Mouse (Mus musculus): ENCODE data around the gene Ttc39b. TPM values are rescaled to one million over a fixed set of nuclear protein-coding genes. Genes with fewer than 3 reads are reported as not detected.
"Not testable (repeated sequence)": the region's sequence is repeated elsewhere in the genome, so short reads cannot be mapped to it uniquely, and the experiment has no call there.

Ttc39b gene
- total RNA-seq, 2 experiments from 2014 or later, result 14.4 to 22.7 TPM

- DNase-seq; intact Hi-C loops (cut with DNase I): not testable (repeated sequence)
These were observed 88.8 kb downstream of the Ttc39b start for GRCm38 (mm10) chr4:83235304-83235703.

DNA sequence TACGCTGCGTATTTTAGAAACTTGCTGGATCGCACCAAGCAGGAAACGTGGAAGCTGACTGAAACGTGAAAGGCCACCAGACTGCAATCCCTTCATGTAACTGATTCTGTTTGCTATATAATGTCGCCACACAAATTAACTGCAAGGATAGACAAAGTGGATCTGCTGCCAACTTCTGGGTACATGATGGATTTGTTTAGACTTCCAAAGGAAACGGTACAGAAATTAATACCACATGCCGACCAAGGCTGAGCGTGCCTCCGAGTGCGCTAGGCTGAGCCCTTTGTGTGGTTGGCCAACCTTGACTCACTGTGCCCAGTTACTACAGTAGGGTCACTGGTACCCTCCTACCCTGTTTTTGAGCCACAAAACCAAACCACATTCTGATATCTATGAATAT lies 89.3 kb downstream of the Ttc39b start:
- intact Hi-C loops (cut with DNase I), result no loop called here
- DNase-seq, result no peak

DNA sequence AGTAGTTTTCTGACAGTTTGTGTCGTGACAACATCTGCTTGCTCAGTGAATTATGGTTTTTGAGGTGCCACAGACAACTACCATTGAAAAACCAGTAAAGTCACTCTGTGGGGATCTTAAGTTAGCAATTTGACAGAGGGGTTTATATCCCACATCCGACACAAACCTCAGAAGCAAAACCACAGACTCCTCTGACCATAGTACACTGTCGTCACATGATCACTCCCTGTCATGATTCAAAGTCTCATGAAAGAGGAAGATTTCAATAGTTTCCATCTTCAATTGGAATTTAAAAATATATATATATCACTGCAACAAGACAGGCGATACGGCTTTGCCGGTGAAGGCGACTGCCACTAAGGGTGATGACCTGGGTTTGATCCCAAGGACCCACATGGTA lies 89.9 kb downstream of the Ttc39b start:
- intact Hi-C loops (cut with DNase I), result no loop called here
- no peak for DNase-seq

DNA sequence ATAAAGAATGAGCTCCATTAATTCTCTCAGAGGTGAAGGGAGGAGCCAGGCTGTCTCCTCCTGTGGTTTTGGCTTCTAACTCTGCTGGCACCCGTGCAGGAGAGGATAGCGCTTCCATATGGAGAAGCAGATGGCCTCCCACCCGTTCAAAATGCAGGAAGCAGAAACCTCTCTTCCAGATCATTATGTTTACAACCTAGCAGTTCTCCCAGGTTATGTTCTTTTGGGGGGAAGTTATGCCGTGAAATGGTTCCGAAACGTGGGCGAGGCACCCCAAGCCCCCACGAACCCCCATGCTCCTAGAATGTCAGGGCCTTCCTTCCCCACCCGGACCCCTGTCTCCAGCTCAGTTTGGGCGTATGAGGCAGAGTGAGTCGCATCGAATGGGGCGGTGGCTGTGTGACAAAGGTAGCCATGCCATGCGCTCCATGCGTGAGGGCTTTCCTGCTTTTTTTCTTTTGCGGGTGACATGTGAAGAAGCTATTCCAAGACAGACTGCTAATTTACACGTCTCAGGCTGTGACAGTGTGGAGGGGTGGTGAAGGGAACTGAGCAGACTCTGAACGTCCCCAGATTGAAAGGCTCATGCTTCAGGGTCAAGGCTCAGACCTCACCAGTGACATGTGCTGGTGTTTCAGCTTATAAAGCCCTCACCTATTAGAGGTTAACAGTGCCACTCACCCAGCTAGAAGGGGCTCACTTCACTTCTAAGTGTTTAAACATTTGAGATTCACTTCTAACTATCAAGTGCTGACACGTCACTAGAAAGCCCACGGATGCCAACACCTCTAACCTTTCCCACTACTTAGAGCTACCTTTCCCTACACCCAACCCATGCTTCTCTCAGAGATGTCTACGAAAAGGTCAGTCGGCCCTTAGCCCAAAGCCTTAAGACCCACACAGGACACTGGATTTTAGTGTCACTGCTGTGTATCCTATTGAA lies 90.6 kb downstream of the Ttc39b start:
- intact Hi-C loops (cut with DNase I), result no loop called here
- DNase-seq, result no peak

DNA sequence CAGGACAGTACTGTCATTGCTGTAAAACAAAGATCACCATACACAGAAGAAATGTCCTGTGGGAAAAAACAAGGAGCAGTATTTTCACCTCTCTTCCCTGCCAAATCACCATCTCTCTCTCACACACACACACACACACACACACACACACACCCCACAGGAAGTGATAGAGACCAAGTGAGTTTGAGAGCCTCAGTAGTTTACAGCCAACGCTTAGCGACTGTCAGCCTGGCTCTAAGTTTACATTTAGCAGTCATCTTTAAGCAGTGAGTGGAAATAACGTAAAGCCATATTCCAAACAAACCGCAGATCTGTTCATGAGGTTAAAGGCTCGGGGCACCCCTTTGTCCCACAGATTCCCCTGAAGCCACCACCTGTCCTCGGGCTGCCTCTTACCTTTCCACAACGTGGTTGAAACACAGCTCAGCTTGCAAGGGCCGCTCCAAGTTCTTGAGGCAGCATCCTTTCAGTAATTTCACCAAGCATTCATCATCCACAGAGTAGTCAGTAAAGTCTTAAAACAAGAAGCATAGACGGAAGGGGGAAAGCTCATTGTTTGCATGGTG lies 91.7 kb downstream of the Ttc39b start:
- DNase-seq, result no peak
- intact Hi-C loops (cut with DNase I), result no loop called here

DNA sequence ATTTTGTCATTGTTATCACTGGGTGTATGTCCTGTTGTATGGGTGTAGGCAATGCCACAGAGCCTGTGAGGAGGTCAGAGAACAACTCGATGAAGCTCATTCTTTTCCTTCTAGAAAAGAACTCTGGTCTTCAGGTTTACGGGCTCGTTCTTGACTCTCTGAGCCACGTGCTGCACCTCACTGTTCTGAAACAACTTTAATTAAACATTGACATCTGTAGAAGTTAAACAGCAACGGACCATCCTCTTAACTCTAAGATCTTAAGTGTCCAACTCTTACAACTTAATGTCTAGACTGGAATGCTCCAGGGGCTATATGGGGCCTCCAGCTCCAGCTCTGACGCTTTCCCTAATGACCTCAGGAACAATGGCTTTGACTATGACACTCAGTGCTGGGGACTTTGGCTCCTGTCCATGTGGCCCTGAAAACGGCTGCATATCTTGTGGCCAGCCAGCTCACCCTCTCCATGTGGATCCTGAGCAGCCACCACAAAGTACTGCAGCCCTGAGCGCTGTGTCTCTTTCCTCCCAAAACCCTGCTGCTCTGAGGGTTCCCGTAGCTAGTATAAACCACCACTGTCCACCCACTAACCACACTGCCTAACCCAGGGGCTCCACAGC lies 95.3 kb downstream of the Ttc39b start:
- DNase-seq, result no peak
- intact Hi-C loops (cut with DNase I), result no loop called here

DNA sequence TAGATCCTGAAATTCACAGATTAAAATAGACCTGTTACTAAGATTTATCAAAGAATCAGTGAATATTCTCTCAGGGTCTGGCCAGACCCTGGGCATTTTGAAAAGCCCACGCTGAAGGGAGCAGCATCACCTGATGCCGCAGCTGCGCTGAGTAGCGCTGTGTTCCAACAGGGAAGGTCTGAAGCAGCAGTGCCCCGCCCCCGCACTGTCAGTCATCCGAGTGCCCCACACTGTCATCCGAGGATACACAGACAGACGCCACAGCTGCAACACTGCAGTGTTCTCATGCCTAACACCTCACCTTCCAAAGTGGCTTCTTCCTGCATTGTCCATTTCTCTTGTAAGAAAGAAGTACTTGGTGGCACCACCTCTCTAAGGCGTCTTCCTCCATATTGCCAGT lies 96.0 kb downstream of the Ttc39b start:
- DNase-seq, result no peak
- intact Hi-C loops (cut with DNase I), result no loop called here

GRCm38 (mm10) chr4:83225633-83226360 lies 98.3 kb downstream of the Ttc39b start:
- intact Hi-C loops (cut with DNase I), result no loop called here
- no peak for DNase-seq

- intact Hi-C loops (cut with DNase I), result no loop called here
- DNase-seq, result no peak
These were observed 99.8 kb downstream of the Ttc39b start for GRCm38 (mm10) chr4:83224242-83224641.

GRCm38 (mm10) chr4:83223197-83223596 lies 100.9 kb downstream of the Ttc39b start:
- DNase-seq, result no peak
- intact Hi-C loops (cut with DNase I), result no loop called here

GRCm38 (mm10) chr4:83220761-83221557 lies 103.1 kb downstream of the Ttc39b start:
- intact Hi-C loops (cut with DNase I), result no loop called here
- no peak for DNase-seq

- intact Hi-C loops (cut with DNase I), result no loop called here
- DNase-seq, result no peak
These were observed 104.8 kb downstream of the Ttc39b start for GRCm38 (mm10) chr4:83219253-83219652.

GRCm38 (mm10) chr4:83217128-83217527 lies 106.9 kb downstream of the Ttc39b start:
- intact Hi-C loops (cut with DNase I), result no loop called here
- DNase-seq, result no peak

GRCm38 (mm10) chr4:83216381-83216780 lies 107.7 kb downstream of the Ttc39b start:
- intact Hi-C loops (cut with DNase I), result no loop called here
- no peak for DNase-seq

DNA sequence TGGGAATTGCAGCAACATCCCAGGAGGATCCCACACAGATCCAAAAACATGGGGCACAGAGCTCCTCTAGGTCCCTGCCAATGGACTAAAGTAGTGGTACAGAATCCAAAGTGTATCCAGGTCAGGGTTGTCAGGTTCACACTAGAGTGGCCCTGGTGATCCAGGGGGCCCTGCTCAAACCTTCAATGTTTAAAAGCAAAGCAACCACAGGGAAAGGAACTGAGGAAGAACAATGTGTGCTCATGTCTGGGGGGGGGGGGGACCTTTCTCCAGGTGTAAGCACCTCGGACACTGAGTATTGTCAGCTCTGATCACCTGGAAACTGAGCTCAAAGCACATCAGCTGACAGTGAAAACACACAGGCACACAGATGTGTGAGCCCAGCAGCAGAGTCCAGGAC lies 108.3 kb downstream of the Ttc39b start:
- intact Hi-C loops (cut with DNase I), result no loop called here
- DNase-seq, result no peak

DNA sequence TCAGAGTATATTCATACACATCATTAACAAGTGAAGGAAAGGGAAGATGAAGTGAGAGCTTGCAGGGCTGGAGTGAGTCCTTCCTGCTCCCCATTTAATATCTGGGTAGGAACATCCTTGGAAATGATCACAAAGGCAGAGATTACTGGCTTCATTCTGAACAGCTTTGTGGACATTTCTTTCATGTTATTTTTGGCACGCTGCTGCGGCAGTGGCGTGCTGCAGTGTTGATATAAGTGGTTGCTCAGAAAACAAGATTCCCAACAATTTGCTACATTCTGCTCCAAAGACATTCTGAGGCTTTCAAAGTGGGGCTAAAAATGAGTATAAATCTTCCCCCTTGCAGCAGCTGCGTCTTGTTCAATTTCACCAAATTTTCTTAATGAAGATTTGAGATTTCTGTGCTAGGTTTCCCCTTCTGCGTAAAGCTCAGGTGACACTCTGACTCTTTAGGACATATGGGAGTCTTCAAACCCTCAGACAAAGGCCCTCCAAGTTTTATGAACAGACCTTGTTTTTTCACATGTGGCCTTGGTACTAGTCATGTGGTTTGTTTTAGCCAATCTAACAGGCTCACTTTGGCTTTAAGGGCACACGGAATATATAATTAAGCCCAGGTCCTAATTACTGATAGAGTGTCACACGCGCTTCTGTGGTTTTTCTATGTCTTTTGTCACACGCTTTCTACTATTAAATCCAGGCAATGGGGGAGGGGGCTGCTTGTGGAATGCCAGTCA lies 109.1 kb downstream of the Ttc39b start:
- DNase-seq, result no peak
- intact Hi-C loops (cut with DNase I), result no loop called here

DNA sequence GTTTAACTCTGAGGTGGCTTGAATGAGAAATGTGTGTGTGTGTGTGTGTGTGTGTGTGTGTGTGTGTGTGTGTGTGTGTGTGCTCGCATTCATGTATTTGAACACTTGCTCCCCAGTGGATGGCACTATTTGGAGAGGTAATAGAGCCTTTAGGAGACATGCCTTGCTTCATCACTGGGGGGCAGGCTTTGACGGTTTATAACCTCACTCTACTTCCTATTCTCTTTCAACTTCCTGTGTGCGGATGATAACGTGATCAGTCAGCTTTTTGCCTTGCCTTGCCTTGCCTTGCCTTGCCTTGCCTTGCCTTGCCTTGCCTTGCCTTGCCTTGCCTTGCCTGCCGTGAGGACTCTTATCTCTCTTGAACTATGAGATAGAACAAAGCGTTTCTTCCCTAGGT lies 110.3 kb downstream of the Ttc39b start:
- DNase-seq, result no peak
- intact Hi-C loops (cut with DNase I), result no loop called here

DNA sequence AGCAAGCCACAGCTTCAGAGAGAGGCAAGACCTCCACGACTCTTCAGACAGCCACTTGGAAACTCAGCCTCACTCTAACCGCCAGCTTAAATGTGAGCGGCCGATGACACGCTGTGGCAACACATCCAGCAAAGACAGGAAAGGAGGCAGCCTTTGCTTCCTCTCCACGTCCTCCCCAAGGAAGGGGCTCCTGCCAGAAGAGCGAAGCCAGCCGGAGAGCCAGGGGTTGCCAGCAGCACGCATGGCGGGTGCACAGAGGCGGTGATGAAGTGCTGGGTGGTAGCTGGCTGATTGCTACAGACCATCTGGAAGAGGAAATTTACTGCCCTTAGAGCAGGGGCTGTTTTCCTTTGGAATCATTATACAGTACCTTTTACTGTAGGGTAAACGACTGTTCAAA lies 112.3 kb downstream of the Ttc39b start:
- intact Hi-C loops (cut with DNase I), result no loop called here
- no peak for DNase-seq

- DNase-seq, result no peak
- intact Hi-C loops (cut with DNase I), result no loop called here
These were observed 113.6 kb downstream of the Ttc39b start for GRCm38 (mm10) chr4:83210437-83210836.
